Mouse (Mus musculus) Patski (cell line): Measurements from ENCODE around the gene Rxfp2. TPM values are rescaled to one million over a fixed set of nuclear protein-coding genes. Genes with fewer than 3 reads are reported as not detected.

Experiments
- ATAC-seq: fragments of 100-300 bp; one replicate; pipeline ENCODE4 v1.8.0; 2021
- CTCF ChIA-PET: fragments of 350-600 bp; sonication (Branson Sonifier 250); formaldehyde crosslinking; loops from one replicate; lab custom pipeline; 2022; ENCODE audit warnings: inconsistent platforms; lab: Charles Lee
- POLR2A ChIA-PET: fragments of 350-600 bp; sonication (Branson Sonifier 250); formaldehyde crosslinking; loops from one replicate; lab custom pipeline; 2022; ENCODE audit warnings: antibody characterized with exemption, inconsistent platforms; lab: Charles Lee
- DNase-seq: peaks from one replicate; pipeline ENCODE4 v3.0.0-alpha.2; 2011; ENCODE audit warnings: low read depth, low spot score
- H3K27me3 ChIP-seq: fragments of 371-371 bp; one replicate; pipeline ENCODE4 v1.5.1; 2021
- CTCF ChIP-seq: fragments of 100-300 bp; IDR thresholded peaks from one replicate; pipeline ENCODE4 v1.5.1; 2021
- in situ Hi-C: fragments of 300-500 bp; cut with MboI; formaldehyde crosslinking; loops from 3 replicates; pipeline ENCODE4 v1.11.1; 2018; ENCODE audit warnings: low pct_unique_long_range_greater_than_20kb, mixed read lengths
- polyA plus RNA-seq: library from polyadenylated mRNA; unstranded; gene quantifications from one replicate; pipeline ENCODE4 v1.2.3, GENCODE M21; 2021

Rxfp2 gene
- polyA plus RNA-seq, 1 experiment from 2014 or later, result not detected

- POLR2A ChIA-PET, result no interaction called here
- no peak for DNase-seq
- in situ Hi-C loops, result no loop called here
- CTCF ChIA-PET, result no interaction called here
- no peak for ATAC-seq
- TF ChIP-seq CTCF, result no peak
- no peaks in the 10 kb centered on the region for H3K27me3 ChIP-seq
These were observed 104.1 kb downstream of the Rxfp2 start for GRCm38 (mm10) chr5:150122571-150122970.

- TF ChIP-seq CTCF, result no peak
- ChIA-PET CTCF (interaction anchor here (1.2 kb wide), 1 partner anchor 11 kb away, joined by 3 read pairs; no protein-coding TSS in a partner anchor), POLR2A (no interaction called here)
- DNase-seq (no peak), ATAC-seq (no peak)
- in situ Hi-C loops, result no loop called here
- no peaks in the 10 kb centered on the region for H3K27me3 ChIP-seq
These were observed 107.4 kb downstream of the Rxfp2 start for GRCm38 (mm10) chr5:150125920-150126319.

- TF ChIP-seq CTCF, result no peak
- ATAC-seq (no peak), DNase-seq (no peak)
- ChIA-PET POLR2A (no interaction called here), CTCF (no interaction called here)
- in situ Hi-C loops, result no loop called here
- peaks cover 6% of the 10 kb centered on the region for H3K27me3 ChIP-seq
These were observed 110.0 kb downstream of the Rxfp2 start for GRCm38 (mm10) chr5:150128432-150128831.

- TF ChIP-seq CTCF, result no peak
- no peak for DNase-seq
- no peak for ATAC-seq
- CTCF ChIA-PET, result no interaction called here
- in situ Hi-C loops, result no loop called here
- POLR2A ChIA-PET, result no interaction called here
- peaks cover 6% of the 10 kb centered on the region for H3K27me3 ChIP-seq
These were observed 111.7 kb downstream of the Rxfp2 start for GRCm38 (mm10) chr5:150130144-150130543.

GRCm38 (mm10) chr5:150131166-150131565 is 112.7 kb downstream of the Rxfp2 start:
- CTCF ChIA-PET, result no interaction called here

More at GRCm38 (mm10) chr5:150131166-150131565, 112.7 kb downstream of the Rxfp2 start:
- in situ Hi-C loops, result no loop called here
- DNase-seq (no peak), ATAC-seq (no peak)
- H3K27me3 ChIP-seq, result peaks cover 6% of the 10 kb centered on the region
- no peak for TF ChIP-seq CTCF
- POLR2A ChIA-PET, result no interaction called here

Other genes starting within 250 kb of the Rxfp2 start
- 0.05 TPM for gene Fry, start 100.0 kb downstream of the Rxfp2 start, polyA plus RNA-seq